Mouse (Mus musculus): Measurements from ENCODE around the gene Dpagt1. TPM values are rescaled to one million over a fixed set of nuclear protein-coding genes. Genes with fewer than 3 reads are reported as not detected.
"Not testable (repeated sequence)": the region's sequence is repeated elsewhere in the genome, so short reads cannot be mapped to it uniquely, and the experiment has no call there.

Dpagt1 gene
- polyA plus RNA-seq, 1 experiment from 2014 or later: 40.8 TPM

GRCm38 (mm10) chr9:44334396-44335330 is 8.8 kb downstream of the Dpagt1 start, which contains the start of gene H2afx:
TSS of gene H2afx (plus strand) at chr9:44334694.
- H3K4me2 ChIP-seq (replicated peaks): peak within 1 kb of the TSS; percentile 86
- no peaks in the 10 kb centered on the region for H3K9me3 ChIP-seq
- H3K36me3 ChIP-seq: peaks cover 57% of the 10 kb centered on the region
- H3K4me3 ChIP-seq (replicated peaks): peak within 1 kb of the TSS; percentile 94
- no peaks in the 10 kb centered on the region for H3K27me3 ChIP-seq
- H3K9ac ChIP-seq (replicated peaks): peak within 1 kb of the TSS; percentile 98
- H3K4me1 ChIP-seq (replicated peaks): peaks cover 25% of the 10 kb centered on the region
- under 1% methylated on average over 91 of the region's 91 CpGs for WGBS
- H3K27ac ChIP-seq: peak within 1 kb of the TSS; percentile 94
- peak; percentile 97 for ATAC-seq

- Histone ChIP-seq H3K27me3 (no peaks in the 10 kb centered on the region), H3K4me2 (replicated peaks) (peak overlapping the region; percentile 86), H3K27ac (peak overlapping the region; percentile 94), H3K4me1 (replicated peaks) (peaks cover 25% of the 10 kb centered on the region), H3K4me3 (replicated peaks) (peak overlapping the region; percentile 94), H3K9ac (replicated peaks) (peak overlapping the region; percentile 98), H3K9me3 (no peaks in the 10 kb centered on the region), H3K36me3 (peaks cover 55% of the 10 kb centered on the region)
- ATAC-seq: peak; percentile 46; the same call in 1 of the 2 replicates
- WGBS: under 1% methylated on average over 50 of the region's 50 CpGs
These were observed 9.7 kb downstream of the Dpagt1 start for GRCm38 (mm10) chr9:44335331-44336092.

GRCm38 (mm10) chr9:44336093-44336406 is 10.2 kb downstream of the Dpagt1 start:
- Histone ChIP-seq H3K4me3 (replicated peaks) (peak overlapping the region; percentile 94), H3K36me3 (peaks cover 52% of the 10 kb centered on the region), H3K9ac (replicated peaks) (peak overlapping the region; percentile 98), H3K27ac (peak overlapping the region; percentile 94), H3K9me3 (no peaks in the 10 kb centered on the region), H3K4me2 (replicated peaks) (peak overlapping the region; percentile 86), H3K4me1 (replicated peaks) (peaks cover 25% of the 10 kb centered on the region), H3K27me3 (no peaks in the 10 kb centered on the region)
- WGBS: 1% methylated on average over 5 of the region's 5 CpGs
- no peak for ATAC-seq

GRCm38 (mm10) chr9:44336513-44336912 is 10.7 kb downstream of the Dpagt1 start:
- Histone ChIP-seq H3K4me1 (replicated peaks) (peaks cover 25% of the 10 kb centered on the region), H3K36me3 (peaks cover 47% of the 10 kb centered on the region), H3K9ac (replicated peaks) (peak overlapping the region; percentile 98), H3K4me2 (replicated peaks) (peak overlapping the region; percentile 86), H3K4me3 (replicated peaks) (peak overlapping the region; percentile 94)
- WGBS: 29% methylated on average over 4 of the region's 4 CpGs
- H3K27ac ChIP-seq, H3K27me3 ChIP-seq, ATAC-seq, H3K9me3 ChIP-seq: not testable (repeated sequence)

GRCm38 (mm10) chr9:44336964-44337363 is 11.1 kb downstream of the Dpagt1 start:
- H3K36me3 ChIP-seq: peaks cover 43% of the 10 kb centered on the region
- H3K27me3 ChIP-seq: no peaks in the 10 kb centered on the region
- H3K9me3 ChIP-seq: no peaks in the 10 kb centered on the region
- peak overlapping the region; percentile 94 for H3K4me3 ChIP-seq (replicated peaks)
- H3K9ac ChIP-seq (replicated peaks): peak overlapping the region; percentile 98
- ATAC-seq: no peak
- H3K27ac ChIP-seq: no peak overlapping the region
- WGBS: 78% methylated on average over 3 of the region's 3 CpGs
- peaks cover 25% of the 10 kb centered on the region for H3K4me1 ChIP-seq (replicated peaks)
- peak overlapping the region; percentile 86 for H3K4me2 ChIP-seq (replicated peaks)

- ATAC-seq: no peak
- Histone ChIP-seq H3K9me3 (no peaks in the 10 kb centered on the region), H3K4me1 (replicated peaks) (peaks cover 31% of the 10 kb centered on the region), H3K4me2 (replicated peaks) (peak overlapping the region; percentile 86), H3K36me3 (peaks cover 38% of the 10 kb centered on the region), H3K27ac (no peak overlapping the region), H3K9ac (replicated peaks) (peak overlapping the region; percentile 98), H3K4me3 (replicated peaks) (peak overlapping the region; percentile 94; the same call in 1 of the 2 replicates), H3K27me3 (no peaks in the 10 kb centered on the region)
- WGBS: 70% methylated on average over 9 of the region's 9 CpGs
These were observed 11.8 kb downstream of the Dpagt1 start for GRCm38 (mm10) chr9:44337436-44338169.

GRCm38 (mm10) chr9:44338574-44338973 is 12.8 kb downstream of the Dpagt1 start:
- H3K4me2 ChIP-seq (replicated peaks): no peak overlapping the region
- H3K9ac ChIP-seq (replicated peaks): no peak overlapping the region
- no peak for ATAC-seq
- H3K4me3 ChIP-seq (replicated peaks): no peak overlapping the region
- WGBS: 91% methylated on average over 5 of the region's 5 CpGs
- H3K9me3 ChIP-seq: no peaks in the 10 kb centered on the region
- peaks cover 28% of the 10 kb centered on the region for H3K36me3 ChIP-seq
- H3K27ac ChIP-seq: no peak overlapping the region
- H3K4me1 ChIP-seq (replicated peaks): peaks cover 41% of the 10 kb centered on the region
- no peaks in the 10 kb centered on the region for H3K27me3 ChIP-seq

- Histone ChIP-seq H3K36me3 (peaks cover 29% of the 10 kb centered on the region), H3K9me3 (no peaks in the 10 kb centered on the region), H3K9ac (replicated peaks) (no peak overlapping the region), H3K4me3 (replicated peaks) (no peak overlapping the region), H3K4me1 (replicated peaks) (peaks cover 31% of the 10 kb centered on the region), H3K27me3 (no peaks in the 10 kb centered on the region), H3K4me2 (replicated peaks) (no peak overlapping the region), H3K27ac (no peak overlapping the region)
- 93% methylated on average over 5 of the region's 5 CpGs for WGBS
- ATAC-seq: no peak
These were observed 15.7 kb downstream of the Dpagt1 start for GRCm38 (mm10) chr9:44341487-44341886.

- H3K4me2 ChIP-seq (replicated peaks): no peak overlapping the region
- H3K4me3 ChIP-seq (replicated peaks): no peak overlapping the region
- 89% methylated on average over 3 of the region's 3 CpGs for whole genome bisulfite sequencing
- ATAC-seq: no peak
- no peaks in the 10 kb centered on the region for H3K27me3 ChIP-seq
- no peak overlapping the region for H3K9ac ChIP-seq (replicated peaks)
- H3K27ac ChIP-seq: no peak overlapping the region
- H3K9me3 ChIP-seq: no peaks in the 10 kb centered on the region
- peaks cover 24% of the 10 kb centered on the region for H3K4me1 ChIP-seq (replicated peaks)
- peaks cover 35% of the 10 kb centered on the region for H3K36me3 ChIP-seq
These were observed 16.4 kb downstream of the Dpagt1 start for GRCm38 (mm10) chr9:44342173-44342572.

GRCm38 (mm10) chr9:44342605-44343004 is 16.8 kb downstream of the Dpagt1 start:
- Histone ChIP-seq H3K9me3 (no peaks in the 10 kb centered on the region), H3K27me3 (no peaks in the 10 kb centered on the region), H3K4me3 (replicated peaks) (no peak overlapping the region), H3K4me1 (replicated peaks) (peaks cover 19% of the 10 kb centered on the region), H3K9ac (replicated peaks) (peak overlapping the region; percentile 80; the same call in 1 of the 2 replicates), H3K27ac (no peak overlapping the region), H3K36me3 (peaks cover 37% of the 10 kb centered on the region), H3K4me2 (replicated peaks) (peak overlapping the region; percentile 69)
- WGBS: 89% methylated on average over 1 of the region's 1 CpGs
- no peak for ATAC-seq

GRCm38 (mm10) chr9:44343290-44343689 is 17.5 kb downstream of the Dpagt1 start:
- Histone ChIP-seq H3K4me1 (replicated peaks) (peaks cover 16% of the 10 kb centered on the region), H3K27me3 (no peaks in the 10 kb centered on the region), H3K4me2 (replicated peaks) (peak overlapping the region; percentile 69), H3K36me3 (peaks cover 41% of the 10 kb centered on the region), H3K4me3 (replicated peaks) (peak overlapping the region; percentile 83), H3K9ac (replicated peaks) (peak overlapping the region; percentile 80), H3K27ac (peak overlapping the region; percentile 98), H3K9me3 (no peaks in the 10 kb centered on the region)
- ATAC-seq: no peak
- WGBS: 14% methylated on average over 6 of the region's 6 CpGs
